Mouse (Mus musculus): Measurements from ENCODE around the gene Derl3.

GRCm38 (mm10) chr10:75941042-75941824, 48.0 kb downstream of the Derl3 start:
- no peak for TF ChIP-seq POLR2A (IDR thresholded peaks at IDR 0.05; ENCODE audit: control insufficient read depth, extremely low read depth, insufficient read depth, low read length, poor library complexity)
- TF ChIP-seq CTCF (IDR thresholded peaks at IDR 0.05; ENCODE audit: borderline replicate concordance, control insufficient read depth, extremely low read depth, insufficient read depth, low read length, poor library complexity): no peak

Data from thymus, adult 2 months (tissue).